Mouse (Mus musculus): ENCODE data around the gene Tgds. TPM values are rescaled to one million over a fixed set of nuclear protein-coding genes. Genes with fewer than 3 reads are reported as not detected.

The Tgds gene
- polyA plus RNA-seq (2015; fragmentation: Nextera tagmentation; extraction: Ambion mirVana): 27.3 and 31.2 TPM in 2 replicates

DNA sequence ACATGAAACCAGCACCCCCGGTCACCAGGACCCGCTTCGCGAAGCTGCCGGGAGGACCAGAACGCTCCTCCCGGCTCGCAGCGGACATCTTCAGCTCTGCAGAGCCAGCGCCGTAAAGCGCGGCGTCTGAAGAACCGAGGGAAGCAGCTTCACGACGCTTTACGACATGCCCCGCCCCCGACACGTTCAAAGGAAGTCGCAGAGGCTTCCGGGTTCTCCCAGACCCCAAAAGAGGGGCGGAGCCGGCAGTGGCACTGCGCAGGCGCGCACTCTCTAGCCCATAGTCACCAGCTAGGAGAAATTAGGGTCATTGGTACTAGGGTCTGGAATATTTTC lies at the start of gene Tgds:
TSS of gene Tgds (minus strand) at position 114 of the 336 bp plus-strand sequence.
- peak within 1 kb of the TSS; percentile 92 for H3K9ac ChIP-seq (ENCODE audit: low read length)
- peak; percentile 78 for ATAC-seq (replicated peaks; ENCODE audit: extremely low read depth, insufficient read depth, low FRiP score)
- H3K36me3 ChIP-seq (ENCODE audit: control insufficient read depth, insufficient read depth): peaks cover 6% of the 10 kb centered on the region
- no peaks in the 10 kb centered on the region for H3K9me3 ChIP-seq (replicated peaks; ENCODE audit: control insufficient read depth, low read length)
- peak within 1 kb of the TSS; percentile 89 for H3K4me3 ChIP-seq (ENCODE audit: low read length)
- H3K4me1 ChIP-seq (ENCODE audit: control insufficient read depth, insufficient read depth, low read length): peaks cover 15% of the 10 kb centered on the region
- H3K27ac ChIP-seq (ENCODE audit: low read length): peak within 1 kb of the TSS; percentile 62
- under 1% methylated on average over 28 of the region's 28 CpGs for WGBS
- H3K27me3 ChIP-seq (ENCODE audit: control insufficient read depth, insufficient read depth, low read length): no peaks in the 10 kb centered on the region
- H3K4me2 ChIP-seq (ENCODE audit: low read depth, low read length): peak within 1 kb of the TSS; percentile 96

DNA sequence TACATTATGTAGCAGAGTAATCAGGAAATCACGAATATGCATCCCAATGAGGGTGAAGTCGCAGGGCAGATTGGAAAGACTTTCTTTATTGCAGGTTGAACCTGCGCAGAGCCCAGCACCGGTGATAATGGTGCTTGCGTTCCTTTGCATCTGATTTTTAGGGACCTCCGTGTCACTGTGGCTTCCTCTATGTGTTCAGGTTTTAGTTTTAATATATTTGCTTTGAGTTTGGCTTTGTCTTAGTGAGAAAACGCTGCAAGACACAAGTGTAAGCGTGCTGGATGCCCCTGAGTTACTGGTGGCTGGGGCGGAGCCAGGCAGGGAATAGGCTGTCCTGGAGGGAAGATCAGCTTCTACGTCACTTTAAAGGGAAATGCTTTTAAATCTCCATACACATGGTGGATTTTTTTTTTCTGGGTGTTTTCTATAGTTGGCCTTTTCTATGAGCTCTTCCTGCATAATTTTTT lies 48.2 kb upstream of the Tgds start:
- Histone ChIP-seq H3K27me3 (ENCODE audit: control insufficient read depth, insufficient read depth, low read length) (no peaks in the 10 kb centered on the region), H3K36me3 (ENCODE audit: control insufficient read depth, insufficient read depth) (no peaks in the 10 kb centered on the region), H3K4me1 (ENCODE audit: control insufficient read depth, insufficient read depth, low read length) (peaks cover 2% of the 10 kb centered on the region; the same call in 1 of the 2 replicates), H3K9me3 (replicated peaks; ENCODE audit: control insufficient read depth, low read length) (no peaks in the 10 kb centered on the region), H3K27ac (ENCODE audit: low read length) (peak overlapping the region; percentile 84), H3K9ac (ENCODE audit: low read length) (peak overlapping the region; percentile 69), H3K4me3 (ENCODE audit: low read length) (peak overlapping the region; percentile 73), H3K4me2 (ENCODE audit: low read depth, low read length) (peak overlapping the region; percentile 95)
- ATAC-seq (replicated peaks; ENCODE audit: extremely low read depth, insufficient read depth, low FRiP score): peak; percentile 76
- WGBS: 7% methylated on average over 10 of the region's 10 CpGs

DNA sequence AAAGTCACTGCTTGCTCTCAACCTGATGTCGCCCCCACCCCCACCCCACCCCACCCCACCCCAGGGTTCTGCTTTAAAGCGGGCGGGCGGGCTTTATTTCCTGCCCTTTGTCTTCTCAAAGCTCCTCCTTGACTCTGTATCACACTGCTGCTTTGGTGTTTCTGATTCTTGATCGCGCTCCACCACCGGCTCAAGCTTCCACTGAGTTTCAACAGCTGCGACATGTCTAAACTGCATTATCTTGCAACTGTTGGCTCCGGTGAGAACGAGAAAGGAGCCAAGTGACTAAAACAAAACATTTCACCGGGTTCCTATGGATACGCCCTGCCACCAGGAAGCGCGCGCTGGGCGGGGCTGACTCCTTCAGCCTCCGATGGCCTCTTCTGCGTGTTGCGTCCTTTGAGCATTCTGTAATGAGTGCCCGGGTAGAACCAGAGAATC lies 47.6 kb upstream of the Tgds start:
- H3K9me3 ChIP-seq (replicated peaks; ENCODE audit: control insufficient read depth, low read length): no peaks in the 10 kb centered on the region
- H3K4me1 ChIP-seq (ENCODE audit: control insufficient read depth, insufficient read depth, low read length): peaks cover 2% of the 10 kb centered on the region; the same call in 1 of the 2 replicates
- under 1% methylated on average over 20 of the region's 20 CpGs for WGBS
- peak overlapping the region; percentile 73 for H3K4me3 ChIP-seq (ENCODE audit: low read length)
- no peaks in the 10 kb centered on the region for H3K27me3 ChIP-seq (ENCODE audit: control insufficient read depth, insufficient read depth, low read length)
- peak overlapping the region; percentile 69 for H3K9ac ChIP-seq (ENCODE audit: low read length)
- peak overlapping the region; percentile 84 for H3K27ac ChIP-seq (ENCODE audit: low read length)
- ATAC-seq (replicated peaks; ENCODE audit: extremely low read depth, insufficient read depth, low FRiP score): peak; percentile 88
- no peaks in the 10 kb centered on the region for H3K36me3 ChIP-seq (ENCODE audit: control insufficient read depth, insufficient read depth)
- H3K4me2 ChIP-seq (ENCODE audit: low read depth, low read length): peak overlapping the region; percentile 95

DNA sequence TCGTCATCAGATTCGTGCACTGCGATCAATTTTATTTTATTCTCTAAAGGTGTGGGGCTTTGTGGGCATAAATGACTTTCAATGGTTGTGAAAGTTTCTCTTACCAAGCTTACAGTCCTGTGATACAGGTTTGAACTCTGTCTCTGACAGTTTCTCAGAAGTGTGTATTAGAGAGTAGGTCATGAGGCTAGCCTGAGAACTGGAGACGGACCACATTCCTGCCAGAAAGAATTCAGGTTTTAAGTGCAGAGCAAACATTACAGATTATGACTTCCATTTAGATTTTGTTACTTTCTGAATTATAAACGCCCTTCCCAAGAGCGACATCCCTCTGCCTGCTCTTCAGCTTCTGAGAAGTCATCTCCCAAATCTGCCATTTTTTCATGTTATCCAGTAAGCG lies 47.1 kb upstream of the Tgds start:
- H3K4me3 ChIP-seq (ENCODE audit: low read length): peak overlapping the region; percentile 73
- peak overlapping the region; percentile 69 for H3K9ac ChIP-seq (ENCODE audit: low read length)
- WGBS: 36% methylated on average over 7 of the region's 7 CpGs
- H3K27ac ChIP-seq (ENCODE audit: low read length): peak overlapping the region; percentile 84
- no peaks in the 10 kb centered on the region for H3K27me3 ChIP-seq (ENCODE audit: control insufficient read depth, insufficient read depth, low read length)
- no peak for ATAC-seq (replicated peaks; ENCODE audit: extremely low read depth, insufficient read depth, low FRiP score)
- peaks cover 2% of the 10 kb centered on the region; the same call in 1 of the 2 replicates for H3K4me1 ChIP-seq (ENCODE audit: control insufficient read depth, insufficient read depth, low read length)
- peak overlapping the region; percentile 95 for H3K4me2 ChIP-seq (ENCODE audit: low read depth, low read length)
- H3K9me3 ChIP-seq (replicated peaks; ENCODE audit: control insufficient read depth, low read length): no peaks in the 10 kb centered on the region
- no peaks in the 10 kb centered on the region for H3K36me3 ChIP-seq (ENCODE audit: control insufficient read depth, insufficient read depth)

DNA sequence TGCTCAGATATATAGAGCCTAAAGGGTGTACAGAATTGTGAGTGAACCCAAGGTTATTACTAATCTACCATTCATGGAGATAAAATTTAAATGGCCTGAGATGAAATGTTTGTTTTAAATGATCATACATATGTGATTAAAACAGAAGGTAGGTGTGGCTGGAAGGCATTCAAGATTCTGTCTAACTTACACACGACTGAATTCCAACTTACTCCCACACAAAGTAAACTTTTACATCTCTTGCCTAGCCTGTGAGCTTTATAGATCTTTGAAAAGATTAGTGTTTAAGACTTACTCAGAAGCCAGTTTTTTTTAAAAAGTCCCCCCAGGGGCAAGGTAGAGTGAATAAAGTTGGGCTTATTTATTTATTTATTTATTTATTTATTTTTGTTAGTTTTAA lies 46.7 kb upstream of the Tgds start:
- Histone ChIP-seq H3K27me3 (ENCODE audit: control insufficient read depth, insufficient read depth, low read length) (no peaks in the 10 kb centered on the region), H3K9ac (ENCODE audit: low read length) (no peak overlapping the region), H3K4me2 (ENCODE audit: low read depth, low read length) (no peak overlapping the region), H3K9me3 (replicated peaks; ENCODE audit: control insufficient read depth, low read length) (no peaks in the 10 kb centered on the region), H3K4me1 (ENCODE audit: control insufficient read depth, insufficient read depth, low read length) (peaks cover 2% of the 10 kb centered on the region; the same call in 1 of the 2 replicates), H3K27ac (ENCODE audit: low read length) (no peak overlapping the region), H3K36me3 (ENCODE audit: control insufficient read depth, insufficient read depth) (no peaks in the 10 kb centered on the region), H3K4me3 (ENCODE audit: low read length) (no peak overlapping the region)
- no peak for ATAC-seq (replicated peaks; ENCODE audit: extremely low read depth, insufficient read depth, low FRiP score)
- 43% methylated on average over 1 of the region's 1 CpGs for WGBS

DNA sequence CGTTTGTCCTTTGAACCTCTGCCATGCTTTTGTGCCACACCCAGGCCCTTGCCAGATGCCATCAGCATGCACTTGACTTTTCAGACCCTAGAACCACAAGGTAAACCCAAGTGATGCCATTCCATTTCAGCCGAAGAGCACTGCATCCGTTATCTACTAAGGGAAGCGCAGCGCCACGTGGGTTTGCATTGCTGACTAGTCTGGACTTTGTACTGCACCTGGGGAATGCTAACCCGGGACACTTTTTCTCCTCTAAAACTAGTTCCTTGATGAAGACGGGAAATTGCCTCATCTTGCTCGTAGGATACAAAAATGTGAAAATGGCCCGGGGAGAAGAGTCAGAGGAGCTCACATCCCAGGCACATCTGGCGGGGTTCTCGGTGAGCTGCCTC lies 43.1 kb upstream of the Tgds start:
- H3K27me3 ChIP-seq (ENCODE audit: control insufficient read depth, insufficient read depth, low read length): no peaks in the 10 kb centered on the region
- H3K9ac ChIP-seq (ENCODE audit: low read length): no peak overlapping the region
- peaks cover 2% of the 10 kb centered on the region; the same call in 1 of the 2 replicates for H3K4me1 ChIP-seq (ENCODE audit: control insufficient read depth, insufficient read depth, low read length)
- H3K36me3 ChIP-seq (ENCODE audit: control insufficient read depth, insufficient read depth): no peaks in the 10 kb centered on the region
- ATAC-seq (replicated peaks; ENCODE audit: extremely low read depth, insufficient read depth, low FRiP score): no peak
- no peak overlapping the region for H3K27ac ChIP-seq (ENCODE audit: low read length)
- 81% methylated on average over 12 of the region's 12 CpGs for WGBS
- H3K4me3 ChIP-seq (ENCODE audit: low read length): no peak overlapping the region
- H3K4me2 ChIP-seq (ENCODE audit: low read depth, low read length): no peak overlapping the region
- no peaks in the 10 kb centered on the region for H3K9me3 ChIP-seq (replicated peaks; ENCODE audit: control insufficient read depth, low read length)

DNA sequence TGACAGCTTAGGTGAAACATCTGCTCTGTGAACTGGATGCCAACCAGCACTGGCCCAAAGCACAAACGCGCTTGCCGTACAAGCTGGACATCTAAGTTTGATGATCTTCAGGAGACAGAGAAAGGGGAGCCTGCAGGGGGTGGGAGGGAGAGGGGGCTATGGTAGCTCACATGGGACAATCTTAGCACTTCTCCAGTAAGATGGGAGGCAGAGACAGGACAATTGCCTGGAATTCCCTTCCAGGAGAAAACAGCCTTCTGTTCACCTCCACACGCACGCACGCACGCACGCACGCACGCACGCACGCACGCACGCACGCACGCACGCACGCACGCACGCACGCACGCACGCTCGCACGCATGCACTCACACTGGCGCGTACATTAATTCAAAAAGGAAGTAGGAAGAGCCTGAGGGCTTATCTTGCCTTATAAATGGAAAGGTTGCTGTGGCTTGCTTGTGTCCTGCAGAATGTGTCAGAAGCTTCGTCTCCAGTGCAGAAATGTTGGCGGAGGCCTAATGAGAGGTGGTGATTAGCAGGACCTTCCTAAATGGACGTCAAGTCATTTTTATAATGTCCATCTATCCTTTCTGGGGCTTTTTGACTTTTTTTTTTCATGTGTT lies 42.6 kb upstream of the Tgds start:
- Histone ChIP-seq H3K4me3 (ENCODE audit: low read length) (no peak overlapping the region), H3K9me3 (replicated peaks; ENCODE audit: control insufficient read depth, low read length) (no peaks in the 10 kb centered on the region), H3K27ac (ENCODE audit: low read length) (no peak overlapping the region), H3K9ac (ENCODE audit: low read length) (no peak overlapping the region), H3K36me3 (ENCODE audit: control insufficient read depth, insufficient read depth) (no peaks in the 10 kb centered on the region), H3K4me1 (ENCODE audit: control insufficient read depth, insufficient read depth, low read length) (peaks cover 2% of the 10 kb centered on the region; the same call in 1 of the 2 replicates), H3K4me2 (ENCODE audit: low read depth, low read length) (no peak overlapping the region), H3K27me3 (ENCODE audit: control insufficient read depth, insufficient read depth, low read length) (no peaks in the 10 kb centered on the region)
- 76% methylated on average over 30 of the region's 30 CpGs for WGBS
- ATAC-seq (replicated peaks; ENCODE audit: extremely low read depth, insufficient read depth, low FRiP score): no peak

DNA sequence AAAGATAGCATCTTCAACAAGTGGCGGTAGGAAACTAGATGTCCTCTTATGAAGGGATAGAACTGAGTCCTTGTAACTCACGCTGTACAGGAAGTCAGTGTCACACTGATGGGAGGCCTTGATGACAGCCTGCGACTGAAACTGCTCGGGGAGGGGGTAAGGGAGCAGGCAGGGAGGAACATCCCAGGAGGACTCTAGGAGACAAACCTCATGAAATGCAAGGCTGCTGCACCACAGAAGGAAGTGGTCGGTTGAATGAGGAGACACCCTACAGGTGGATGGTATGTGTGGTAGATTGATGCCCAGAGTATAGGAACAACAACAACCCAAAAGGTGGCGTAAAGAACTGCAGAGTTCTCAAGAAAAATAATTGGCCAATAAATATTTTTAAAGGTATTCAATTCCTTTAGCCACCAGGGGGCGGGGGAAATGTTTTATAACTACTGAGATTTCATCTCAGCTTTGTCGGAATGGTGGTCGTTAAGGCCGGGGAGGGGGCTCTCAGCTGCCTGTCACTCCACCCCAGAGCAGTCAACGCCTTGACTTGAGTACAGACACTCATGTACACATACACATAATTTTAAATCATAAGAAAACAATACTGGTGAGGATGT lies 41.1 kb upstream of the Tgds start:
- H3K4me2 ChIP-seq (ENCODE audit: low read depth, low read length): no peak overlapping the region
- H3K9me3 ChIP-seq (replicated peaks; ENCODE audit: control insufficient read depth, low read length): no peaks in the 10 kb centered on the region
- H3K4me3 ChIP-seq (ENCODE audit: low read length): no peak overlapping the region
- no peaks in the 10 kb centered on the region for H3K27me3 ChIP-seq (ENCODE audit: control insufficient read depth, insufficient read depth, low read length)
- no peaks in the 10 kb centered on the region for H3K4me1 ChIP-seq (ENCODE audit: control insufficient read depth, insufficient read depth, low read length)
- 61% methylated on average over 11 of the region's 11 CpGs for WGBS
- ATAC-seq (replicated peaks; ENCODE audit: extremely low read depth, insufficient read depth, low FRiP score): no peak; the same call in 1 of the 2 replicates
- no peak overlapping the region for H3K9ac ChIP-seq (ENCODE audit: low read length)
- H3K27ac ChIP-seq (ENCODE audit: low read length): no peak overlapping the region
- H3K36me3 ChIP-seq (ENCODE audit: control insufficient read depth, insufficient read depth): peaks cover 5% of the 10 kb centered on the region; the same call in 1 of the 2 replicates

DNA sequence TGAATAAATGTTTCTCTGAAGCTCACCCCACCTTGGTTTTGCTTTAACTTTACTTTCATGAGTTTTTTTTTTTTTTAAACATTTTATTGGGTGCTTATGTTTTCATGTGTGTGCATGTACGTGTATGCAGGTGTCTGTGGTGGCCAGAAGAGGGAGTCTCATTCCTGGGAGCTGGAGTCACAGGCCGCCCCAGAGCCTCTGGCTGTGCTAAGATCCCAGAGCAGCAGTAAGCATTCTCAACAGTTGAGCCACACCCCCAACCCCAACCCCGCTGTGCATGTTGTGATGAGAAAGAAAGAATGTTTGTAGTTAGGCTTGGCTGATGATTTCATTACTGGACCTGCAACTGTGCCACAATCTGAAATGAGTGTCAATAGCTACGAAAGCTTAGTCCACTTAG lies 36.2 kb upstream of the Tgds start:
- Histone ChIP-seq H3K4me3 (ENCODE audit: low read length) (no peak overlapping the region), H3K27me3 (ENCODE audit: control insufficient read depth, insufficient read depth, low read length) (no peaks in the 10 kb centered on the region), H3K27ac (ENCODE audit: low read length) (no peak overlapping the region), H3K4me2 (ENCODE audit: low read depth, low read length) (no peak overlapping the region), H3K9me3 (replicated peaks; ENCODE audit: control insufficient read depth, low read length) (no peaks in the 10 kb centered on the region; the same call in 1 of the 2 replicates), H3K36me3 (ENCODE audit: control insufficient read depth, insufficient read depth) (peaks cover 11% of the 10 kb centered on the region), H3K9ac (ENCODE audit: low read length) (no peak overlapping the region), H3K4me1 (ENCODE audit: control insufficient read depth, insufficient read depth, low read length) (no peaks in the 10 kb centered on the region)
- ATAC-seq (replicated peaks; ENCODE audit: extremely low read depth, insufficient read depth, low FRiP score): no peak
- 93% methylated on average over 4 of the region's 4 CpGs for WGBS

Data from heart, embryonic 16.5 days (tissue).